Mouse (Mus musculus): Measurements from ENCODE around the gene Caskin2.
A peak's percentile ranks its signal among the peaks of the same experiment; 100 is the strongest.
"Not testable (repeated sequence)": the region's sequence is repeated elsewhere in the genome, so short reads cannot be mapped to it uniquely, and the experiment has no call there.

Gene Caskin2

DNA sequence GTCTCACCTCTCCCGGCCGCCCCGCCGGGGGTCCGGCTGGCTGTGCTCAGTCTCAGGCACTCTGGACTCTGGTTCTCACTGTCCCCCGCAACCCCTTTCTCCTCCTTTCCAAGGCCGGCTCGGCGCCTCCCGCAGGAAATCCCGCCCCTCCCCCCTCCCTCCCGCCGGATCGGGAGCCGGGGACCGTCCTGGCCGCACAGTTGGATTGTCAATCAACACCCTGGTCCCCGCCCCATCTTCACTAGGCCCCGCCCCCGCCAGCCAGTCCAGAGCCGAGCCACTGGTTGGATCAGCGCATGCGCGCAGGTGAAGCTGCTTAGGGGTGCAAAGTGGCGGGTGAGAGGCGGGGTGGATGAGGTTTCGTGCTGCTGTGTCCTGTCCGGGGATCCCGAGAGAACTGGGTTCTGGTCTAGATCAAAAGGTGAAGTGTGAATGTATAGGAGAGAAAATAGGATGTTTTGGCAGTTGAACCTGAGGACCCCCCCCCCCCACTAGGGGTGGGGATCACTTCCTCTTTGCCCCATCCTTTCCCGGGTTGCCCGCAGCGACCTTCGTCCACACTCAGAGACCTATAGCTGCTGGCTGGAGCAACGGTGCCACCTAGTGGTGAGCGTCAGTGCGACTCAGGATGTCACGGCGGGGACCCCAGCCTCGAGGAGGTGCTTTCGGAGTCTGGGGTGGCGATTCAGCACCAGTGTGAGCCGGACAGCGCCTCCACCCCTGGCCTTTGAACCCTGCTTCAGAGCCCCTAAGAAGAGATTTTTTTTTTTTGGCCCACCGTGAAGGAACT lies at the start of gene Caskin2:
Gene Caskin2, minus strand, starts transcription at position 133 of the 790 bp plus-strand sequence.
- peak; percentile 82 to 83 for DNase-seq (ENCODE audit: low spot score in 2 of 2)

DNA sequence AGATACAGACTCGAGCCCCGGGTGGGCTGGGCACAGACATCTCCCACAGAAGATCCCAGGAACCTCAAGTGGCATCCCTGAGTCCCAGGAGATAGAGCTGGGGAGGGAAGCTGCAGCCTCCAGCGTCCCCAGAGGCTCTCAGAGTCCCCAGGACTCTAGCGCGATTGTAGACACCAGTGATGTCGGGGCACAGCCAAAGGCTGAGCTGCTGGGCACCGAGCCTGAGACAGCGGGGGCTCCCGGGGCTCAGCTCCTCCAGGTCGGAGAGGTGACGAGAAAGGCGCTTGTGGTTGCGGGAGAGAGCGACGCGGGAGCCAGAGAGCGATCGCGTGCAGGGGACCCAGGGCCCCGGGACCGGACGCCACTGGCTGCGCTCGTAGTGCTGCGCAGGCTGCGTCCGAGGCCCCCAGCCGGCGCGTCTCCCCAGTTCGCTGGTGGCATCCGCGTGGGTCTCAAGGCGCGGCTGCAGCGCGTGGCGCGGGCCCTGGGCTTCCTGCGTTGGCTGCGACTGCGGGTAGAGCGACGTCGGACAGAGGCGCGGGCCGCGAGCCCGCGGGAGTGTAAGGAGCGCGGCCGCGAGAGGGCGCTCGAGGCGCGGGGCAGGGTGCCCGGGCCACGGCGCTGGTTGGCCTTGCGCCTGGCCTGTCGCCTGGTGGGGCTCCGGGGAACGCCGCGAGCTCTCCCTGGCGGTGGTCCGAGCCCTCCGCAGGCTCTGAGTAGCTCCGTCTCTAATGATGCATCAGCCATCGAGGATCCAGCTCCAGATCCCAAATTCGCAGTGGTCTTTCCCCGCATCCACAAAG lies 45.9 kb upstream of the Caskin2 start:
- DNase-seq (ENCODE audit: low spot score in 2 of 2): peak; percentile 25 to 39

DNA sequence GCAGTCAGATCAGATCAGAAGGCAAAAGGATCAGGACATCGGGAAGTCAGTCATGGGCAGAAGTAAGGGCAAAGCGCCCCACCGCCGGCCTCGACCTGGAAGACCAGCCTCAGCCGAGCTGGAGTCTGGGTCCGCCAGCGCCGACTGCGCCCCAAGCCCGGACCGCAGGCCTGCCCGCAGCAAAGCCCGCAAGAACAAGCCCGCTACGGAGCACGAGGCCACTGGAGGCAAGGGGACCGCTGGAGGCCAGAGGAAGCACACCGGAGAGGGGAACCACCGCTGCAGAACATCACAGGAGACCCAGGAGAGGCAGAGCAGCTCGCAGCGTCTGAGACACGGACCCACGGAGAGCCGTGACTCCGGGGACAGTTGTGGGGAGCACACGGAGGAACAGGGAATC lies 44.9 kb upstream of the Caskin2 start, which contains the start of gene Myo15b:
Gene Myo15b, plus strand, starts transcription at position 53 of the 400 bp plus-strand sequence.
- DNase-seq (ENCODE audit: low spot score in 2 of 2): no peak

GRCm38 (mm10) chr11:115857936-115858335 lies 44.5 kb upstream of the Caskin2 start:
- DNase-seq (ENCODE audit: low spot score in 2 of 2): no peak

DNA sequence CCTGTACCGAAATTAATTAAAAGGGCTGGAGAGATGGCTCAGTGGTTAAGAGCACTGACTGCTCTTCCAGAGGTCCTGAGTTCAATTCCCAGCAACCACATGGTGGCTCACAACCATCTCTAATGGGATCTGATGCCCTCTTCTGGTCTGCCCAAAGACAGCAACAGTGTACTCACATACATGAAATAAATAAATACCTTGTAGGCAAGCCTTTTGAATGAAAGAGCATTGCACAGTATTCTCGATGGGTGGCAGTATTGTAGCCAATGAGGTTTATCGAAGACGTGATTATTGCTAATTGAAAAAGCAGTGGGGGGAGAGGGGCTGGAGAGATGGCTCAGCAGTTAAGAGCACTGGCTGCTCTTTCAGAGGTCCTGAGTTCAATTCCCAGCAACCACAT lies 43.7 kb upstream of the Caskin2 start:
- DNase-seq (ENCODE audit: low spot score in 2 of 2): not testable (repeated sequence)

GRCm38 (mm10) chr11:115854674-115855073 lies 41.2 kb upstream of the Caskin2 start:
- DNase-seq (ENCODE audit: low spot score in 2 of 2): peak; percentile 19 to 24

DNA sequence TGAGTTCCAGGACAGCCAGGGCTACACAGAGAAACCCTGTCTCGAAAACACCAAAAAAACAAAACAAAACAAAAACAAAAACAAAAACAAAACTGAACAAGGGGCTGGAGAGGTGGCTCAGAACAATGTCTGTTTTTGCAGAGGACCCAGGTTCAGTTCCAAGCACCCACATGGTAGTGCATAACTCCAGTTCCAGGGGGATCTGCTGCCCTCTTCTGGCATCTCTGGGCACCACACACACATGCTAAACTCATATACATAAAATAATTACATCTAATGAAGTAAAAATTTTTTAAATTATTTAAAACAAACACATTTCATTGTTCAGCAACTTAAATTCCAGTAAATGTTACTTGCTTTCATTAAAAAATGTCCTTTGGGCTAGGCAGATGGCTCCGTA lies 32.4 kb upstream of the Caskin2 start:
- DNase-seq (ENCODE audit: low spot score in 2 of 2): no peak

GRCm38 (mm10) chr11:115844240-115844639 lies 30.8 kb upstream of the Caskin2 start:
- no peak for DNase-seq (ENCODE audit: low spot score in 2 of 2)

GRCm38 (mm10) chr11:115843891-115844239 lies 30.4 kb upstream of the Caskin2 start:
- no peak for DNase-seq (ENCODE audit: low spot score in 2 of 2)

- no peak for DNase-seq (ENCODE audit: low spot score in 2 of 2)
Observed at GRCm38 (mm10) chr11:115843141-115843890, 29.9 kb upstream of the Caskin2 start.

GRCm38 (mm10) chr11:115841961-115842550 lies 28.6 kb upstream of the Caskin2 start:
- no peak for DNase-seq (ENCODE audit: low spot score in 2 of 2)

GRCm38 (mm10) chr11:115841044-115841443 lies 27.6 kb upstream of the Caskin2 start:
- DNase-seq (ENCODE audit: low spot score in 2 of 2): no peak

- DNase-seq (ENCODE audit: low spot score in 2 of 2): no peak
Observed at GRCm38 (mm10) chr11:115839732-115840131, 26.3 kb upstream of the Caskin2 start.

GRCm38 (mm10) chr11:115838895-115839311 lies 25.5 kb upstream of the Caskin2 start:
- no peak for DNase-seq (ENCODE audit: low spot score in 2 of 2)

DNA sequence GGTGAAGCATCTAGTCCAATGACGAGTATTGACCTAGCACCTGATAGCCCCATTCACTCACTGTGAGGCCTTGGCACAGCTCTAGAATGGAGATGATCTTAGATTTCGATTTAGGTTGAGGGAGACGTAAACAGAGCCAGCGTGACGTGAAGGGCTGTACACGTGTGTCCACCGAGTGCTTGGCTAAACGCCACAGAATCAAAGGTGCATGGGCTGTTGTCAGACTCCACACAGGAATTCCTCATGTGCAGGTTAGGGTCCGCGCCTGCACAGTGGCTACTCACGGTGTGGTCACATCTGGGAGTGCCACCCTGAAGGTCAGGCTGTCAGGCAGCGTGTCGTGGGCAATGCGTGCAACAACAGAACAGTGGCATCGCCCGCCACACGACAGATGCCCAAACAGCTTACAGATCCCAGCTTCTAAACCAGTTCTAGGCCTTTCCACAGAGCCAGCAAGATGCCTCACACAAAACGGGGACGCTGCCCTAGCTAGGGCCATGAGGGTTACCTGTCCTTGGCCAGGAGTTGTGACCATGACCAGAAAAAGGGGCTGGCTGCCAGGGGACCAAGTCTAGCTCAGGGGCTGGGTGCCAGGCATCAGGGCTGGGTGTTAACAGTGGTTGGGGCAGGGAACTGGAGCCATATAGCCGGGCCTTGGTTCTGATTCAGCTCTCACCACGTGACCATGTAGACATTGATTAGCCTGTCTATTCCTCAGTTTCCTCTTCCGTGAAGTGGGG lies 24.3 kb upstream of the Caskin2 start:
- no peak for DNase-seq (ENCODE audit: low spot score in 2 of 2)

DNA sequence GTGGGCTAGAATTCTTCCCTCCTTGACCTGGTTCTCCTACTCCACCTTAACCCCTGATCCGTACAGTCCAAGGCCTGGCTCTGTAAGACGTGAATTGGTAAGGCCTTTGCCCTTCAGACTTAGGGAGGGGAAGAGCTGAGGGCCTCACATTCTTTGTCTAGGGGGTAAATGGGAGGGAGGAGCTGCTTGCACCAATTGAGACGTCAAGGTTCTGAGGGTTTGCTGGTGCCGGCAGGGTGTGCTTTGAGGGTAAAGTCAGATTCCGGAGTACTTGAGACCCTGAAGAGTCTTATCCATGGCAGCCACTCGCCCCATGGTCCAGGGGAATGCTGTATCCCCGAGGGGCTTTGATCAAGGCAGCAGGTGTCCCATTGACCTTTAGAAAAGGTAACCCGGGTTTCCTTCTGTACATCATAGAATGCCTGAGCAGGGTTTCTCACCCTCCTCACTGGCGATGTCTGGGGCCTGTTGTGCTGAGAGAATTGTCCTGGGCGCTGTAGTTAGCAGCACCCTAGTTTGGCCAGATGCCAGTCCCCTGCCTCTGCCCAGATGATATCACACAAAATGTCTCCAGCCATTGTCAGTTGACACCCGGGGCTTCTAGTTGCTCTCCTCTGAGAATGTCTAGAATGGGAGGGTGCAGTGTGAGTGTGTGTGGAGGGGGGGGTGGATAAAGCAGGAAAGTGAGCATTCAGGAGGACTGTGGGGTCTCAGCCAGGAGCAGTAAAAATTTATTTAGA lies 23.4 kb upstream of the Caskin2 start:
- DNase-seq (ENCODE audit: low spot score in 2 of 2): no peak

- DNase-seq (ENCODE audit: low spot score in 2 of 2): no peak
Observed at GRCm38 (mm10) chr11:115834033-115834432, 20.6 kb upstream of the Caskin2 start.

GRCm38 (mm10) chr11:115833021-115833513 lies 19.6 kb upstream of the Caskin2 start:
- DNase-seq (ENCODE audit: low spot score in 2 of 2): no peak

- no peak for DNase-seq (ENCODE audit: low spot score in 2 of 2)
Observed at GRCm38 (mm10) chr11:115832523-115832922, 19.1 kb upstream of the Caskin2 start.

DNA sequence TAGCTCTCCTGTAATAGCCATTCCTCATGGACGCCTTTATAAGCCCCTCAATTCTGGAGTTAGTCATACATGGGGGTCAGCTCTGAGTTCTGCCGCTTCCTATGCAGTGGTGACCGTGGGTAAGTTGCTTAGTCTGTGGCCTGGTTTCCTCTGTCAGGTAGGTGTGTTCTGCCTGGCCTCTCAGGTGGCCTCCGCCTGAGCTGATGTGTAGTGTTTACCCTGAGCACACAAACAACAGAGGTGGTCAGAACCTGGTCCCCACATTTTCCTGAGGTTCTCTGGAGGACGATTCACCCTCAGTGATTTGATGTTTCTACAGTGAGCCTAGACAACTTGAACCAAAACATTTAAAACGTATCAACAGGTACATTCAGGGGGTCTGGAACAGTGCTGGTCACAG lies 18.6 kb upstream of the Caskin2 start:
- no peak for DNase-seq (ENCODE audit: low spot score in 2 of 2)

Data from right cerebral cortex, postnatal 36 days (tissue).